Mouse (Mus musculus): ENCODE measurements at regions not wholly inside any gene's neighbourhood (a gene's known extent, or its start where the extent isn't known, plus 50 kb on each side); places are given as distances from the start of the nearest gene placed in this dataset.

- TF ChIP-seq CTCF (conservative IDR thresholded peaks at IDR 0.05; ENCODE audit: low read length) (no peak), NANOG (IDR thresholded peaks at IDR 0.05; ENCODE audit: borderline replicate concordance, low read length) (no peak)
These were observed 51.2 kb upstream of the Gtsf1l start for GRCm38 (mm10) chr2:163138688-163139385.

Measured in E14TG2a.4 (cell line).